Mouse (Mus musculus) right cerebral cortex, postnatal 4 days (tissue): ENCODE measurements around the gene Rapgef3.

Experiments used
- DNase-seq: peaks from one replicate; pipeline ENCODE4 v3.0.0-alpha.2; 2022

Gene Rapgef3

DNA sequence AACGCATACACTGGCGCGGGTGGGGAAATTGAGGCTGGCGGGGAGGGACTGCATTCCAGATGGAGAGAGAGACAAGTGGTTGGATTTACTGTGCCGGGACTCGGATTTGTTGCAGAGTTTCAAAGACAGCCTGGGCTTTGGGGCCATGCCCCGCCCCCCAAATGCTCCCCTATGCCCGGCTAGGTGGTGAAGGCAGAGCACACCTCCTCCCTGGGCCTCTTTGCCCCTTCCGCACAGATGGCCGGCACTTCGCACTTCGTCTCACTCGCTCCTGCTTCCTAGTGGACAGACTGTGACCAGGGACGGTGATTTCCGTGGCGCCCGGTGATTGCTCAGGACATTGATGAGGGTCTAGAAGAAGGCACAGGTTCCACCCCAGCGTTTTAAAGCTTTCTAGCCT is 420 bp upstream of the Rapgef3 start:
- DNase-seq = no peak

DNA sequence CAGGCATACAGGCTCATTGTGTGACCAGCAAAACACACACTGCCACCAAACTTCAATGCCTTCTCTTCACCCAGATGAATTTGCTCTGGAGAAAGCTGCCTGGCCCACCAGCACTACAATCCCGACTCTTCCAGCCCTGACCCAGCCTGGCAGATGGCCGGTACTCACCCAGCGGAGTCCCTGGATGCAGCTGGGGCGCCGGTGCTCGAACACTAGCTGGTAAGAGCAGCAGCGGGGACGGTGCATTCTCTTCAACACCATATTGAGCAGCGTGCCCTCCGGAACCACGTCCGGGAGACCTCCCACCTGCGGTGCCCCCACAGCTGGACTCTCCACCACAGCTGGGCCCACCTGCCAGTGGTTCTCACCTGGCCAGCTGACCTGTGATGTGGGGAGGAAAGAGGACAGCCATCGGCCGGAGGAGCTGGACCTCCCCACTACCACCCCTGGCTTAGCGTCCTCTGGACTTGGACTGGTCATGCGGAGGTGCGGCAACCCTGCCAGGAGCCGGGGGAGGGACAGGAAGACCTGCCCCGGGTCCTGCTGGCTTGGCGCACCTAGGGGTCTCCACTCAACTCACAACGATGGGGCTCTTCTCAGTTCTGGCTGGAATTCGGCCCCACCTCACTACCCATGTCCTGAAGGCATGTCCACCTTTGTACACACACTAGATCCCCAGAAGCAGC is 1.0 kb downstream of the Rapgef3 start:
- DNase-seq = no peak

DNA sequence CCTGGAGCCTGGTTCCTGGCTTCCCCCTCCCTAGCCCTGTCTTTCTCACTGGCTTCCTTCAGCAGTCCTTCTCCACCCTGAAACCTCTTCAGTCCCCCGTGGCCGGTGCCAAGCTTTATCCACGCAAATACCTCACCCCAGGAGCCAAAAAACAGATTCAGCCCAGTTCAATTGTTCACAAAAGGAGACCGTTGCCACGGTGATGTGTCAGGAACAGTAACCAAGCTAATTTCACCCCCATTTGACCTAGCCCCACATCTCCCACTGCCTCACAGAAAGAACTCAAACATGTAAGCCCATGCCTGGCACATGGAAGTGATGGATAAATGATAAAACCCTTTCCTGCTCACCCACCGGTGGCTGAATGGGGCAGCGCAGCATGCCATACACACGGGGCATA is 1.6 kb downstream of the Rapgef3 start:
- DNase-seq = no peak

DNA sequence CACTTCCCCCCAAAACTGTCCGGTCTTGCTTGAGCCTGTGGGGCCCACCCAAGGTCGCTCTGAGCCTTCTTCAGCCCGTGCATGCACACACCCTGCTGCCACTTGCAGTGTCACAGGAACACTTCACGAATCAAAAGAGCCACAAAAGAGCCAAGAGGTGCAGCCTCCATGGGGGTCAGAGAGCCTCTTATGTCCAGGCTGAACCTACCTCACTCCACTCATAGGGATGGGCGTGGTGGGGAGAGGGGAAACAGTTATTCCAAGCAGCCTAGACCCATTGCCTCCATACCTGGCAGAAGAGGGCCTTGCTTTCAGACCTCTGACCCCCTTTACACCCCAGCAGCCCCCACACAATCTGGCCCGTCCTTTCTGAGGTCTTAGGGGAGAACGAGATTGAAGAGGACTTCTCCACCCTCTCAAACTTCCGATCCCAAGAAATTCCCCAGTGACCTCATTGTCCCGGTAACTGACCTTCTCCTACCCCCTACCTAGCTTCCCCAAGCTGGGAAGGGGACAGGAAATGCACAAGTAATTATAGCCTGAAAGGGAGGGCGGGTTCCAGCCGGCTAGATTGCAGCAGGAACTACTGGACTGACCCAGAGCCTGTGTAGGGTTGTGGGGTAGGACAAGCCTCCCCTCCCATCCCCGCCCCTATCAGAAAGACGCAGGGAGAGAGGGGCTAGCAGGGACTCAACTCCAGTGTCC is 2.5 kb downstream of the Rapgef3 start:
- DNase-seq = no peak

DNA sequence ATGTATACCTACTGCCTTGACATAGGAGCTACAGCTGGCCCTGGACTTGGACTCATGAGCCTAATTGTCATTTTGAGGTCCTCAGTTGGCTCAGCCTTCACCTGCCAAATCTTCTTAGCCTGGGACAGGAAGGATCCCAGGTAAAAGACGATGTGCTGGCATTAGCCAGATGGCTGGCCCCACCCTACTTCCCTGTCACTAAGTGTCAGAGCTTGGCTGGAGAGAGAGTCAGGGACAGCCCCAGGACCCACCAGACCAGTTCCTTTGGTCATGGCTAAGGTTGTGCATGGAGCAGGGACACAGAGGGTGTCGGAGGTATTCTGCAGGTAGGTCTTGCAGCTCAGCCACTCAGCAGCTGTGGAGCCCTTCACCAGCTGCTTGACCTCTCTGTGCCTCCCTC is 3.2 kb downstream of the Rapgef3 start:
- DNase-seq = no peak

DNA sequence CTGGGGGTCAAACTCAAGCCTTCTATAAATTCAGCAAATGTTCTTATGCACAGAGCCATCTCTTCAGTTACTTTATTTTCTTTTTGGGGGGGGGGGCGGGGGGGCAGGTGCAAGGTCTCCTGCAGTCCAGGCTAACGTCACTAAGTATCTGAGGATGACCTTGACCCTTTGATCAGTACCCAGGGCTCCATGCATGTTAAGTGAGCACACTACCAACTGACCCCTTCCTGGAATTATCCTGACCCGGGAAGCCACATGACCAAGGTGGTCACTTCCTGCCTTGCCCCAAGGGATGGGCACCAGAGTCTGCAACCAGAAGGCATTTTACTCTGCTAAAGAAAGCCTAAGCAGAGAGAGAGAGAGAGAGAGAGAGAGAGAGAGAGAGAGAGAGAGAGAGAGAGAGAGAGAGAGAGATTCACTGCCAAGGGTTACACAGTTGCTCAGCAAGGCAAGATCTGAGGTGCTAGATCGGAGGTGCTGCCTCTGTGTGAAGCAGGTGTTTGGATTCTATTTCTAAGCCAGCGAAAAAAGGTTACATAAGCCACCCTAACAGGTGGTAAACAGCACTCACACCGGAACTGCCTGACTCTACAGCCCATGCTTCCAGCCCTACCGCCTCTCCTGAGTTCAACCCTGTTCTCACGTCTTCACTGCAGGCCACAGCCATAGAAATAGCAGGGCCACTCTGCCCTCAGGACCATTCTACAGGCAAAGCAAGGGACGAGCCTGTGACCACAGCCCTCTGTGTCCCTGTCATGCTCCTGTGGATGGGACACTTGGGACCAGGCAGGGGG is 4.3 kb downstream of the Rapgef3 start:
- DNase-seq = no peak

DNA sequence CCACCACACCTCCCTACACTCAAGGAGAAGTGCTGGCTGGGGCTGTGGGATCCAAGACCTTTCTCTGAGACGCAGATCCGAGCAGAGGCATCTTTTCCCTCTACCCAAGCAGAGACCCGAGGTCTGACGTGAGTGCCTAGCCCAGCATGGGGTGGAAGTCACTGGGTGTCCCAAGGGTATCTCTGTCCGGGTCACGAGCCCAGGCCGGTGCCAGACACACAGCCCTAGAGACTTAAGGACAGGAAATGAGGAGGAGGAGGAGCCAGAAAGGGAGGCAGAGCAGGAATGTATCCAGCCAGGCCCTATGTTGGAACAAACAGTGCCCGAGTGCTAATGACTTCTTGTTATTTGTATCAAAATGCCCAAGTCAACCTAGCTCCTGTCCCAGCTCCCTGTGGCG is 5.0 kb downstream of the Rapgef3 start:
- no peak for DNase-seq

DNA sequence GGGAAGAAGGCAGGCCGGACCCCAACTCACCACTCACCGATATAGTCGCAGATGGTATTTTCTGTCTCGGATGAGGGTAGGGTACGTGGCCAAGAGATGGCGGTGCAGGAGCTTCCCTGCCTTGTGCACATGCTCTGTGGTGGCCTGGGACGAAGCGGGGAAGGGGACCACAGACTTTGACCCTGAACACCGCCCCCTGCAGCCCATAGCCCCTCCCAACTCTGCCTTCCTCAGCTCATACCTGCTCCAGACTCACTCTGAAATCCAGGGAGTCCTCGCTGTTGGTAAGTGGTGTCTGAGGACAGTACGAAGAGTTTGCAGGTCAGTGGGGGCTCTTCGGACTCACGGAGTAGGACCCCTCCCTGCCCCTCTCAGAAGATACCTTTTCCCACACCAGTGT is 6.3 kb downstream of the Rapgef3 start:
- no peak for DNase-seq

DNA sequence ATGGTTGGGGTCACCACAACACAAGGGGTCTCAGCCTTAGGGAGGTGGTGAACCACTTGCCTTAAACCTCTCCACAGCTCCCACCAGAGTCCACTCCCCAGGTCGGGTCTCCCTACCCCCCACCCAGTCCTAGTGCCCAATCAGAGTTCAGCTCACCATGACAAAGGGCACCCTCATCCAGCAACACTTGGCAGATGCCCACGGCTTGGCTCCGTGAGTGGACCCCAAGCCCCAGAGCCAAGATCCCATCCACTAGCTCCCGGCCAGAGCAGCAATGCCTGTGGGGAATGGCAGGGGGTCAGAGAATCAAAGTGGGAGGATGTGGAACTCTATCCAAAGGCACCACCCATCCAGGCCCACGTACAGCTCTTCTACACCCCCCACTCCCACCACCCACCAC is 6.8 kb downstream of the Rapgef3 start:
- no peak for DNase-seq

DNA sequence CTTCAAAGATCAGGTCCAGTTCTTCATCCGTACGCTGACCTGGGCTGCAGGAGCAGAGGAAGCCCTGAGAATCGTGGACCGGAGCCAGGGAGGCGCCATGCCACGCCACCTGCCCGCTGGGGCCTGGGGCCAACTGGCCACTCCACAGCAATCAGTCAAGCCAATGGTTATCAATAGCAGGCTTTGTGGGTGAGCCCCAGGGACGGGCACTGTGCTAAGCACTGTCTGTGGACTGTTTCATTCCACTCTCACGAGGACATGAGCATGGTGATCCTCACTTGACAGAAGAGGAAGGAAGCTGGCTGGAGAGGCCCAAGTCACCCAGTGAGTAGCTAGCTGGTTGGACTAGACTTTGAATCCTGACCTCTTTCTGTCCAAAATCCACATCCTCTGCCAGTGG is 7.8 kb downstream of the Rapgef3 start:
- DNase-seq = peak; percentile 42

DNA sequence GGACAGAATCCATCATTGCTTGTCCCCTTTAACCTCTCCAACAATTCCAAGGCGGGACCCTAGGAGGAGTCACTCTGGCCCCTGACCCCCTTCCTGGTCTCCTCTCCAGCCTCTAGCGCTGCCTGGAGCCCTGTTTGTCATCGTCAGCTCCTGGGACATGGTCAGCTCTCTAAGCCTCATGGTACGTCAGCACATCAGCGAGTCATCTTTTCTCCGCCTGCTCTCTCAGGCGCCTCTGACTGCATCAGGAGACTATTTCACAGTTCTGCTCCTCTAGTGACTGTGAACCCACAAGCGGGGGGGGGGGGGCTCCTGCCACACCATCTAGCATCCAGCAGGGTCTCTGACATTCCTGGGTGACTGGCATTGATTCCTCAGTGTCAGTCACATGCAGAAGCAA is 12.4 kb downstream of the Rapgef3 start:
- DNase-seq = no peak

DNA sequence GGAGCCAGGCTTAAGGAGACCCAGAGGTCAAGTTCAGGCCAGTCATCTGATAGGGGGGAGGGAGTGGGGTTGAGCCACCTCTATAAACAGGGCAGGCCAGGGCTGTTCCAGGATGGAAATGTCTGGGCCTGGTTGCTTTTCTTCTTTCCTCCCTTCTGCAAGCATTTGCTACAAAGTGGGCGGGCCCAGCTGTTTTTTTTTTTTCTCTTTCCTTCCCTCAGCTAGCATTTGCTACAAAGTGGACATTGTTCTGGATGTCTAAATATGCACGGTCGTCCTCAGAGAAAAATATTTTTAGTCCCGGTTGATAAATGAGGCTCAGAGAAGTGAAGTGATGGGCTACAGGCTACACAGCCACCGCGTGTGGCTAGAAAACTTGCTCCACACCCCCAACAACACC is 13.3 kb downstream of the Rapgef3 start:
- DNase-seq = no peak

DNA sequence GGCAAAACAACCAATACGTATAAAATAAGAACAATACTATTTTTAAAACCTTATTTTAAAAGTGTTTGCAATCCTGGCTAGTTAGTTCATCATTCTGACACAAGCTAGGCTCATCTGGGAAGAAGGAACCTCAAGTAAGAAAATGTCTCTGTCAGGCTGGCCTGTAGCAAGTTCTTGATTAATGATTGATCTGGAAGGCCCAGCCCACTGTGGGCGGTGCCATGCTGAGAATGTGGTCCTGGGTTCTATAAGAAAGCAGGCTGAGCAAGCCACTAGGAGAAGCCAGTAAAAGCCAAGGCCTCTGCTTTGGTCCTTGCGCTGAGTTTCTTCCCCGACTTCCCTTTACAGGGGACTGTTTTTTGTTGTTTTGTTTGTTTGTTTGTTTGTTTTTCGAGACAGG is 15.3 kb downstream of the Rapgef3 start:
- DNase-seq = no peak

DNA sequence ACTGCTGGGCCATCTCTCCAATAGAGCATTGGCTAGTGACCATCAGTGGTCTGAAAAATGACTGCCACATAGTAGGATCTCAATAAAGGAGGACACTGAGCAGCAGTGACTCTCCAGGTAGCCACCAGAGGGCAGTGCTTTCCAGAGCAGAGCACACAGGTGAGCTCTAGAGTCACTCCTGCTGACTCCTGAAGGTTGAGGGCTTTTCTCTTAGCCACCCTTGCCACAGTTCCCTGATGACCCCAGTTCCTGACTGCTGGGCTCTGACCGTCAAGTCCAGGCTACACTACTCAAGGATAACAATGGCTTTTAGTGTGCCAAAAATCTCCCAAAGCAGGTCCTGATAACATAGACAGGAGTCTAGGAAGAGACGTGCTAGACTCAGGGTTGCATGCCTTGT is 16.1 kb downstream of the Rapgef3 start:
- DNase-seq = no peak

DNA sequence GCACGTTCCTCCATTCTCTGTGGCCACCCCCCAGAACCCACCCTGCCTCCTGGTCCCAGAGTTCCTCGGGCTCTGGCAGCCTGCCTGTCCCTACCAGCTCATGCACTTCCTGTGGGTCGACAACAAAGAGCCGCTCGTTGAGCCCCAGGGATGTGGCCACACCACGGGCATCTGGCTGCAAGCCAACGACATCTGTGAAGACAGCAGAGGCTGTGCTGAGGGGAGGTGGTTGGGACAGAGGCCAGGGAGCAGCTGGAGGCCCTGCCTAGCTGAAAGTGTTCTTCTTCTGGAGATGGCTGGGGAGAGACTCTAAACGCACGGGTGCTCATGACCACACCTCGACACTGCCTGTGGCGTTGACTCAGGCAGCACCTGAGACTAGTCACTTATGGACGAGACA is 17.1 kb downstream of the Rapgef3 start:
- DNase-seq = peak; percentile 86

DNA sequence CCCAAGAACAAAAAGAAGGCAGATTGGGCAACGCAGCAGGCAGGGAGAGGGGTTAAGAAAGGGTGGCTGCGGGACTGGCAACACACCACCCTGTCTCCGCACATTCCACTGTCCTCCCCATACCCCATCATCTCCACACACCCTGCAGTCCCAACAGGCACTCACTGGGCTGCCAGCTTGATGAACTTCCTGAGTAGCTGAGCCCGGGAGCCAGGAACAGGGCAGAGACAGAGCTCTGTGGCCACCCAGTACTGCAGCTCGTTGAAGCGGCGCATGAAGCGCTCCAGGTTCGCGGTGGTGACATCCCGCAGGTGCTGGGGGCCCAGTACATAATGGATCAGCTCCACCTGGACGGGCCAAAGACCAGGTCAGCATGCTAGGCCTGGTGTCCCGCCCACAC is 17.9 kb downstream of the Rapgef3 start:
- no peak for DNase-seq

DNA sequence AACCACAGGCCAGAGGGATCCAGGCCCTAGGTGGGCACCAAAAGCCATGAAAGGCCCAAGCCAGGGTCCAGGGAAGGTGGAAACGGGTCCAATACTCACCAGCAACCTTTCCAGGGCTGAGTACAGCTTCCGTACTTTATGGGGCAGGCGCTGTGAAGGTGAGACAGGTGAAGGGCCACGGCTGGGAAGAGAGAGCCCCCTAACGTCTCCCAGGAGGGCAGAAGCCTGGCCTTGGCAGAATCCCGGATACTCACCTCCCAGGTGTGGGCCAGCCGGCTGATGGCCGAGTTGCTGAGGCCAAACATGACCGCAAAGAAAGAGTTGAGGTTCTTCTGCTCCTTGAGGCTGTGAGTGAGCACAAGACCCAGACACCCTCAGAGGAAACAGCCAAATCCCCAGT is 18.4 kb downstream of the Rapgef3 start:
- DNase-seq = no peak

DNA sequence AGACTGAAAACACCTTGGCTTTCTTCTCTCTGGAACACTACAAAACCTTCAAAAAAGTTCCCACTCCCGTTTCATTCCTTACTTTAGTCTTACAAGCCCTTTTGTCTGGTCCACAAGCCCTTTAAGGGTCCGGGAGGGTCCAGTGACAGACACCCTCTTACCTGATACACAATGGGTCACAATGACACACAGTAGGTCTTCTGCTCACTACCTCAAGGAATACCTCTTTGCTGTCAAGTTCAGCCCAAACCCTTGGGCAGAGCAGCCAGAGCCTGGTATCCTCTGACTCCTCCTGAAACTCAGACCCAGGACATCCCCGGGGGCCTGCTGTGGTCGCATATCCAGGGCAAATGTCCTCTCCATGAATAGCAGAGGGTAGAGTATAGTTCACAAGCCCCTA is 18.8 kb downstream of the Rapgef3 start:
- no peak for DNase-seq

DNA sequence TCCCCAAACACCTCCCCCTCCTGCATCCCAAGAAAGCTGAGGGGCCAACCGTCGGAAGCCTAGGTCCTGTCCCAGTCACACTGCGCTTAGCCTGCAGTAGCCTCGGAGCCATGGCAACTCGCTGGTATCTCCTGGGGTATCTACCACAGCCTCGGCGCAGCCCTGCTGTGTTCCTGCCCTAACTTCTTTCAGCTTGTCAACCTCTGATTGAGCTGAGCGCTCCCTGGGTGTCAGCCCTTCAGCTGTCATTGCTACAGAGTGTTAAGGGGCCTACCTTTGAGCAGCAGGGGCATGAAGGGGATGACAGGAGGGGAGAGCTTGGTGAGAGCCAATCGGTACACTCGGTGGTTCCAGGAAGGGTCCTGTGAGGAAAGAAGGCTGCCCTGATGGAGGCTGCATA is 19.5 kb downstream of the Rapgef3 start:
- DNase-seq = no peak

DNA sequence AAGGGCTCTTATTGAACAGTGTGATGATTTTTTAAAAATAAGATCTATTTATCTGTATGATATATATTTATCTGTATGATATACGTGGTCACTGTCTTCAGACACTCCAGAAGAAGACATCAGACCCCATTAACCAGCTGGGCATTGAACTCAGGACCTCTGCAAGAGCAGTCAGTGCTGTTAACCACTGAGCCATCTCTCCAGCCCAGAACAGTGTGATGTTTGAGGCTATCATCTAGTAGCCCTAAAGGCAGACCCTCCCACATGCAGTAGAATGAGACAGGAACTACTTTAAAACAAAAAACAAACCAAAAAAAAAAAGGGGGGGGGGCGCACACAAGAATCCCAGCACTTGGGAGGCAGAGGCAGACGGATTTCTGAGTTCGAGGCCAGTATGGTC is 20.3 kb downstream of the Rapgef3 start:
- no peak for DNase-seq

DNA sequence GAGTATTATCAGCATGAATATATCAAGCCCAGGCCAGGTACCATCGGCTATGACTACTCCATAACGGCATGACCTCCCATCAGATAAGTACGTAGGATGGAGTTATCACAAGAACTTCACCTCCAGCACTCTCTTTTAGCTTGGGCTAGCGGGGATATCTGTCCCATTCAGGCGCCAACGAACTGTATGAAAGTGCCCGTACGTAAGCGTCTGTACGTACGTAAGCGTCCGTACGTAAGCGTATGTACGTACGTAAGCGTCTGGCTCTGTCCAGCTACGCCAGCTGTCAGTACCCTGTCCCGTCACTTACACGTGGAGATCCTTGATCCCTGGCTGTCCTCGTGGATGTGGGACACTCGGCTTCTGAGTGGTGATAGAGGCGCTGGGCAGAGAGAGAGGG is 21.0 kb downstream of the Rapgef3 start:
- DNase-seq = no peak

DNA sequence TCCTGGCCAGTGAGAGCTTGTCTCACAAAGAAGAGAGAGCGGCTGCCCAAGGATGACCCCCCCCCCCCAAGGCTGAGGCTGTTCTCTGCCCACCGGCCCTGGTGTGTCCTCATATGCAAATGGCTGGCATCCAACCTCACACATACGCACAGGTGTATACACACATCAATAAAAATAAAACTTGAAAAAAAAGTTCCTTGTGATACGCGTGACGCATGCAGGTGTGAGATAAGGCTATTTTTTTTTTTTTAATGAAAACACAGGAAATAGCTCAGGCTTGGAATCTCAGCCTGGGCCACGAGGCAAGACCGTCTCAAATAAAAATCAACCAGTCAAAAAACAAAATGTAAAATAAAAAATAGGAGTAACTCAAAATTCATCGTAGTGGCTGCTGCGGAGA is 21.5 kb downstream of the Rapgef3 start:
- DNase-seq = no peak

DNA sequence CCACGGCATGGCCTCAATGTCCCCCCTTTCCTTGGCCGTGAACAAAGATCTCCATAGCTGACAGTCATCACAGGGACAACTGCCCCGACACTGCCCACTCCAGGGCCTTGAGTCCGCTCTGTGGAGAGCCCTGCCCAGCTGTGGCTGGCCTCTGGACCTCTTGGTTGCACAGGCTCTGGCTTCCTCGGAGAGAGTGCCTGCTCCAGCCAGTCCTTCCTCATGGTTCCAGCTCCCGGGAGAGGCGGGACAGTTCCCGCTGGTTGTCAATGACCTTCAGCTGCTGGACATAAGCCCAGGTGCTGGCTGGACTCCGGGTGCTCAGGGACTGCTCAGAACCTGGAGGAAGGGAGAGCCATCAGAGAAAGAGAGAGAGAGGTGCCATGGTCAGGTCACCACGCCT is 22.4 kb downstream of the Rapgef3 start:
- DNase-seq = no peak

DNA sequence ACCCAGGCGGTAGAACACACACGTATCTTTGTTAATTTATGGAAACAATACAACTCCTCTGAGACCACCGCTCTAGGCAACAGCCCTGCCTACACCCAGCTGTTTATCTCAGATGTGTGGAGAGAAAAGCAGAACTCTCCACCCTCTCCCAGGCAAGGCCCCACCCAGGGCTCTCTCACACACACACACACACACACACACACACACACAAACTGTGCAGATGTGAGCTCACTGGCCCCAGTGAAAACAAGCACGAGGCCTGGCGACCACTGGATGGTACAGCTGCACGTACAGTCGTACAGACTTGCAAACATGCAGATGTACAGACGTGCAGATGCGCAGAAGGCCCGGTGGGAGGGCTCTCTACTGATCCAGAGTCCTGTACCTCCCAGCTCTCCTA is 22.8 kb downstream of the Rapgef3 start:
- DNase-seq = no peak
